Mouse (Mus musculus) heart, embryonic 12.5 days (tissue): ENCODE results near the gene Kansl1l. TPM values are rescaled to one million over a fixed set of nuclear protein-coding genes. Genes with fewer than 3 reads are reported as not detected.

ENCODE experiments used
- ATAC-seq: fragments of 200-750 bp; cut with Nextera tagmentation; 2 replicates; pipeline ENCODE4 v1.8.0; 2017; ENCODE audit warnings: moderate TSS enrichment, moderate library complexity; ENCODE audit not compliant: insufficient number of reproducible peaks, low FRiP score
- H3K27ac ChIP-seq: fragments of 300-500 bp; sonication (generic); 2 replicates; pipeline ENCODE4 v1.5.1; 2016; ENCODE audit warnings: mild to moderate bottlenecking, moderate library complexity; ENCODE audit not compliant: poor library complexity, severe bottlenecking
- H3K27me3 ChIP-seq: fragments of 300-500 bp; sonication (generic); replicated peaks from 2 replicates; pipeline ENCODE4 v1.6.1; 2016; ENCODE audit warnings: mild to moderate bottlenecking, moderate library complexity
- H3K36me3 ChIP-seq: fragments of 300-500 bp; sonication (generic); 2 replicates; pipeline ENCODE4 v1.6.1; 2016; ENCODE audit warnings: mild to moderate bottlenecking, moderate library complexity
- H3K4me1 ChIP-seq: fragments of 300-500 bp; sonication (generic); replicated peaks from 2 replicates; pipeline ENCODE4 v1.6.1; 2016; ENCODE audit warnings: mild to moderate bottlenecking
- H3K4me2 ChIP-seq: fragments of 300-500 bp; sonication (generic); 2 replicates; pipeline ENCODE4 v1.6.1; 2016; ENCODE audit warnings: mild to moderate bottlenecking, moderate library complexity
- H3K4me3 ChIP-seq: fragments of 300-500 bp; sonication (generic); 2 replicates; pipeline ENCODE4 v1.5.1; 2016; ENCODE audit warnings: mild to moderate bottlenecking
- H3K9ac ChIP-seq: fragments of 300-500 bp; sonication (generic); 2 replicates; pipeline ENCODE4 v1.6.1; 2016; ENCODE audit warnings: mild to moderate bottlenecking, moderate library complexity
- H3K9me3 ChIP-seq: fragments of 300-500 bp; sonication (generic); replicated peaks from 2 replicates; pipeline ENCODE4 v1.6.1; 2016; ENCODE audit warnings: mild to moderate bottlenecking, moderate library complexity
- WGBS: fragments of 180-500 bp; shearing (Covaris S2); methylation state at CpG from one replicate; pipeline ENCODE4 v1.1.7; 2016; 5-methylcytosine and 5-hydroxymethylcytosine counted together
- polyA plus RNA-seq: library from polyadenylated mRNA; unstranded; fragments of >200 nt; fragmentation: Nextera tagmentation; extraction: Ambion mirVana; gene quantifications from 2 replicates; pipeline ENCODE4 v1.2.1, GENCODE M21; 2016

Gene Kansl1l
- polyA plus RNA-seq, 1 experiment from 2014 or later, result 12.1 TPM

GRCm38 (mm10) chr1:66694266-66694665, 123.1 kb downstream of the Kansl1l start:
- 55% methylated on average over 5 of the region's 5 CpGs for WGBS

GRCm38 (mm10) chr1:66692780-66693392, 124.5 kb downstream of the Kansl1l start:
- Histone ChIP-seq H3K4me3 (no peak overlapping the region), H3K9me3 (no peaks in the 10 kb centered on the region), H3K27ac (no peak overlapping the region), H3K4me1 (no peaks in the 10 kb centered on the region), H3K36me3 (no peaks in the 10 kb centered on the region), H3K4me2 (no peak overlapping the region), H3K27me3 (no peaks in the 10 kb centered on the region), H3K9ac (no peak overlapping the region)
- no peak for ATAC-seq
- WGBS, result 83% methylated on average over 8 of the region's 8 CpGs

More at GRCm38 (mm10) chr1:66694266-66694665, 123.1 kb downstream of the Kansl1l start:
- Histone ChIP-seq H3K9ac (no peak overlapping the region), H3K4me1 (no peaks in the 10 kb centered on the region), H3K27ac (no peak overlapping the region), H3K4me2 (no peak overlapping the region), H3K4me3 (no peak overlapping the region), H3K36me3 (no peaks in the 10 kb centered on the region), H3K9me3 (no peaks in the 10 kb centered on the region), H3K27me3 (no peaks in the 10 kb centered on the region)
- ATAC-seq, result no peak

GRCm38 (mm10) chr1:66692308-66692707, 125.1 kb downstream of the Kansl1l start:
- Histone ChIP-seq H3K9me3 (no peaks in the 10 kb centered on the region), H3K4me3 (no peak overlapping the region), H3K27ac (no peak overlapping the region), H3K9ac (no peak overlapping the region), H3K27me3 (no peaks in the 10 kb centered on the region), H3K4me2 (no peak overlapping the region), H3K36me3 (no peaks in the 10 kb centered on the region), H3K4me1 (no peaks in the 10 kb centered on the region)
- 34% methylated on average over 1 of the region's 1 CpGs for WGBS
- no peak for ATAC-seq

GRCm38 (mm10) chr1:66691772-66692171, 125.6 kb downstream of the Kansl1l start:
- no peak for ATAC-seq
- Histone ChIP-seq H3K4me3 (no peak overlapping the region), H3K27me3 (no peaks in the 10 kb centered on the region), H3K9ac (no peak overlapping the region), H3K4me2 (no peak overlapping the region), H3K27ac (no peak overlapping the region), H3K36me3 (no peaks in the 10 kb centered on the region), H3K9me3 (no peaks in the 10 kb centered on the region), H3K4me1 (no peaks in the 10 kb centered on the region)
- WGBS, result 67% methylated on average over 3 of the region's 3 CpGs

GRCm38 (mm10) chr1:66682974-66683373, 134.4 kb downstream of the Kansl1l start:
- Histone ChIP-seq H3K4me3 (no peak overlapping the region), H3K36me3 (no peaks in the 10 kb centered on the region), H3K4me2 (no peak overlapping the region), H3K27me3 (no peaks in the 10 kb centered on the region), H3K4me1 (no peaks in the 10 kb centered on the region), H3K27ac (no peak overlapping the region), H3K9ac (no peak overlapping the region), H3K9me3 (no peaks in the 10 kb centered on the region)
- WGBS, result 82% methylated on average over 5 of the region's 5 CpGs
- no peak for ATAC-seq

GRCm38 (mm10) chr1:66678662-66679061, 138.7 kb downstream of the Kansl1l start:
- H3K27me3 ChIP-seq, result no peaks in the 10 kb centered on the region
- no peaks in the 10 kb centered on the region for H3K4me1 ChIP-seq
- H3K9ac ChIP-seq, result no peak overlapping the region
- no peaks in the 10 kb centered on the region for H3K9me3 ChIP-seq
- no peak overlapping the region for H3K4me2 ChIP-seq
- H3K4me3 ChIP-seq, result no peak overlapping the region
- H3K36me3 ChIP-seq, result no peaks in the 10 kb centered on the region
- 41% methylated on average over 2 of the region's 2 CpGs for WGBS
- no peak for ATAC-seq
- no peak overlapping the region for H3K27ac ChIP-seq

GRCm38 (mm10) chr1:66677928-66678327, 139.4 kb downstream of the Kansl1l start:
- WGBS, result 79% methylated on average over 14 of the region's 14 CpGs
- no peak for ATAC-seq
- no peak overlapping the region for H3K4me3 ChIP-seq
- no peaks in the 10 kb centered on the region for H3K9me3 ChIP-seq
- no peak overlapping the region for H3K4me2 ChIP-seq
- H3K4me1 ChIP-seq, result no peaks in the 10 kb centered on the region
- no peak overlapping the region for H3K9ac ChIP-seq
- no peaks in the 10 kb centered on the region for H3K36me3 ChIP-seq
- H3K27me3 ChIP-seq, result no peaks in the 10 kb centered on the region
- no peak overlapping the region for H3K27ac ChIP-seq

- ATAC-seq, result no peak
- H3K27ac ChIP-seq, result no peak overlapping the region
- no peak overlapping the region for H3K4me3 ChIP-seq
- H3K4me2 ChIP-seq, result no peak overlapping the region
- no peaks in the 10 kb centered on the region for H3K36me3 ChIP-seq
- H3K27me3 ChIP-seq, result no peaks in the 10 kb centered on the region
- H3K9ac ChIP-seq, result no peak overlapping the region
- H3K9me3 ChIP-seq, result no peaks in the 10 kb centered on the region
- no peaks in the 10 kb centered on the region for H3K4me1 ChIP-seq
- WGBS, result 80% methylated on average over 7 of the region's 7 CpGs
These were observed 144.6 kb downstream of the Kansl1l start for GRCm38 (mm10) chr1:66672812-66673211.

GRCm38 (mm10) chr1:66671475-66671874, 145.9 kb downstream of the Kansl1l start:
- Histone ChIP-seq H3K27me3 (no peaks in the 10 kb centered on the region), H3K9me3 (no peaks in the 10 kb centered on the region), H3K27ac (no peak overlapping the region), H3K4me3 (no peak overlapping the region), H3K4me1 (no peaks in the 10 kb centered on the region), H3K36me3 (no peaks in the 10 kb centered on the region), H3K4me2 (no peak overlapping the region), H3K9ac (no peak overlapping the region)
- WGBS, result 66% methylated on average over 7 of the region's 7 CpGs
- no peak for ATAC-seq

Other genes starting within 250 kb of the Kansl1l start
- gene Rpe, start 116.7 kb downstream of the Kansl1l start, polyA plus RNA-seq, result 32.5 and 35.4 TPM in 2 replicates
- 396 and 405 TPM in 2 replicates for gene Acadl, start 45.7 kb upstream of the Kansl1l start, polyA plus RNA-seq
- 492 and 517 TPM in 2 replicates for gene Myl1, start 127.8 kb upstream of the Kansl1l start, polyA plus RNA-seq
- 61.6 and 63.3 TPM in 2 replicates for gene Lancl1, start 221.3 kb upstream of the Kansl1l start, polyA plus RNA-seq